Mouse (Mus musculus): Measurements from ENCODE around the gene Ifrd1. TPM values are rescaled to one million over a fixed set of nuclear protein-coding genes. Genes with fewer than 3 reads are reported as not detected.
A peak's percentile ranks its signal among the peaks of the same experiment; 100 is the strongest.

The Ifrd1 gene
- polyA plus RNA-seq, 1 experiment: not detected

DNA sequence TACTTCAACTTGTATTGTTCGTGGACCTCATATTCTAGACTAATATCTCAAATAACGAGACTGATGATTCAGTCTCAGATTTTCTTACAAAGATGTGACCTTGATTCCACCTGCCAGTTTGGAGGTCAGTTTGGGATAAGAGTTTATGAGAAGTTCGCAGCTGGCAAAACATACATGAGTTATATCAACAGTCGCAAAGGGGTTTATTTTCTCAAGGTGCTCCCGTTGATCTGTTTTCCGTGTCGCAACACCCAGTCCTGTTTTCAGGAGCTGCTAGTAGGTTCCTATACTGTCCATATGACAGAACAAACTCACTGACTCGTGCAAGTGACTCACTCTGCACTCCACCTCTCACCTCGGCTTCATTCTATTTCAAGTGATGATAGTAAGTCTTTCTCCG, 24.6 kb downstream of the Ifrd1 start:
- peak overlapping the region; percentile 74 for H3K27ac ChIP-seq (ENCODE audit: insufficient read depth, low read depth, low read length)
- peaks cover 2% of the 10 kb centered on the region for H3K4me1 ChIP-seq (ENCODE audit: control insufficient read depth, insufficient read depth, low read length)
- TF ChIP-seq POLR2A (IDR thresholded peaks at IDR 0.05; ENCODE audit: insufficient read depth, low read depth, low read length) (no peak), CTCF (IDR thresholded peaks at IDR 0.05; ENCODE audit: insufficient read depth, low read depth, low read length) (no peak)
- H3K4me3 ChIP-seq (ENCODE audit: insufficient read depth, low read depth, low read length): peak overlapping the region; percentile 54
- 34% methylated on average over 10 of the region's 10 CpGs for WGBS

DNA sequence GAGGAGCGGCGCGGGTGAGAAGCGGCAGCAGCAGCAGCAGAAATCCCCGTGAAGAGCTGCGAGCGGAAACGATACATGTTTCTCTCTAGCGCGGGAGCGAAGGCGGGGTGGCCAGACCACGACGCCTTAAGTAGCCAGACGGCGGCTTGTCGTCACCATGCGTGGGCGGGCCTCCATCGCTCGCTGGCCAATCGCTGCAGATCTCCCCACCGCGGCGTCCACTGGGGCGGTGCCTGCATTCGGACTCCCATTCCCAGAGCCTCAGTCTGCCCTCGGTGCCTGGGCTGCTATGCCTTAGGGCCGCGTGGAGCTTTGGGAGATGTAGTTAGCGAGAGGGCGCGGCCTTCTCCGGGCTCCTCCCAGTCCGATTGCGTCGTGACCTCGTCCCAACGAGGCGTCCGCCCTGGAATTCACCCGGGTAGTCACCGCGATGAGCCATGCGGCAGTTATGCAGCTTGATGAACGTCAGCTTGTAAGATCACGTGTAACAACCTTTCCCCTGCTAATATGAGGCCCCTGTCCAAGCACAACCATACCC, 25.2 kb downstream of the Ifrd1 start:
- under 1% methylated on average over 47 of the region's 47 CpGs for WGBS

DNA sequence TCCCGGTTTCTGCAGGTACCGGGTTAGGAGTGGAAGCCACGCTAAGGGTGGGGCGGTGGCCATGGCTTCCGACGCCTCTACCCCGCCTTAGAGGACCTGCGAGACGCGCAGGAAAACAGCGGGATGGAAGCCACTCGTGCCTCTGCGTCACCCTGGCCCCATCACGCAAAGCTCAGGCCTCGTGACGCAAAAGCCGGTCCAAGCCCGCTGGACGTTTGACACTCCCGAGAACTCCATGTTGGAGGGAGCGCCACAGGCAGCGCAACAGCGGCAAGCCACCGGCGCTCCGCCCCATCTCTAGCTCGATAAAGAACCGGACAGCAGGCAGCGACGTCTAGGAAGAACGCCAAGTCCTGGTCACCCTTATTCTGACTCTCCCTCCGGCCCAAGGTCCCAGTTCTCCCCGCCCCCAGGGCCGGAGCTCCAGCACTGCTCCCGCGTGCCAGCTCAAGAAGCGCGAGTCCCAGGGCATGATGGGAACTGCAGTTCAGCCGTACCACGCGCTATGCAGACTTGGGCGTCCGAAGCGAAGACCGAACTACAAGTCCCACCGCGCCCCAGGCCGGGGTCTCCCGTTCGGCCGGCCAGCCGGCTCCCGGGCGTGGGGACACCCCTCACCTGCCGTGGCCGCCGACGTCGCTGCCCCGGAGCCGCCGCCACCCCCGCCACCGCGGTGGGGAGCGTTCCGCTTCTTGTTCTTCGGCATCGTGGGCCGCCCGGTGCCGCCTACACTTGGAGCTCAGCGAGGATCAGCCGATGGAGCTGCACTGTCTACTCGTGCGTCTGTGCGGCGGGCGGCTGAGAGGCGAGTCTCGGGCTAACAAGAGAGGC, 25.8 kb downstream of the Ifrd1 start:
- TF ChIP-seq POLR2A (IDR thresholded peaks at IDR 0.05; ENCODE audit: insufficient read depth, low read depth, low read length) (no peak), CTCF (IDR thresholded peaks at IDR 0.05; ENCODE audit: insufficient read depth, low read depth, low read length) (no peak)
- Histone ChIP-seq H3K4me3 (ENCODE audit: insufficient read depth, low read depth, low read length) (peak overlapping the region; percentile 74), H3K4me1 (ENCODE audit: control insufficient read depth, insufficient read depth, low read length) (peaks cover 2% of the 10 kb centered on the region), H3K27ac (ENCODE audit: insufficient read depth, low read depth, low read length) (peak overlapping the region; percentile 83)
- WGBS: under 1% methylated on average over 81 of the region's 81 CpGs

More for the DNA sequence above, 25.2 kb downstream of the Ifrd1 start:
- H3K4me1 ChIP-seq (ENCODE audit: control insufficient read depth, insufficient read depth, low read length): peaks cover 2% of the 10 kb centered on the region
- TF ChIP-seq CTCF (IDR thresholded peaks at IDR 0.05; ENCODE audit: insufficient read depth, low read depth, low read length): no peak
- peak; percentile 97 for TF ChIP-seq POLR2A (IDR thresholded peaks at IDR 0.05; ENCODE audit: insufficient read depth, low read depth, low read length)
- peak overlapping the region; percentile 74 for H3K4me3 ChIP-seq (ENCODE audit: insufficient read depth, low read depth, low read length)
- peak overlapping the region; percentile 83 for H3K27ac ChIP-seq (ENCODE audit: insufficient read depth, low read depth, low read length)

DNA sequence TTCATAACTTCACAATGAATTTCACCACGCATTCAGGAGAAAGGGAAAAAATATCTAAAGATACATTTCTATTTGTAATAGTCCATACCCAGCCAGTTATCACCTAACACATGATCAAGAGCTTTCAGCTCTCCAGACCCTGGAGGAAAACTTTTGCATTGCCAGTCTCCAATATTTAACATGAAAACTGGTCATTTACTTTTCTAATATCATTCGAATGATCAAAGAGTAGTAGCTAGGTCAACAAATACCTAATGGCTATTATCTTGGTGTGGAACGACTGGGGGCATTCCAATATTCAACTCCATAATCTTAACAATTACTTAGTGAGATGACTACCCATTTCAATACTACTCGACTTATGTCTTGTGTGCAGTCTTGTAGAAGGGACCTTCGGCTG, 26.7 kb downstream of the Ifrd1 start:
- Histone ChIP-seq H3K27ac (ENCODE audit: insufficient read depth, low read depth, low read length) (no peak overlapping the region), H3K4me3 (ENCODE audit: insufficient read depth, low read depth, low read length) (no peak overlapping the region), H3K4me1 (ENCODE audit: control insufficient read depth, insufficient read depth, low read length) (peaks cover 2% of the 10 kb centered on the region)
- TF ChIP-seq POLR2A (IDR thresholded peaks at IDR 0.05; ENCODE audit: insufficient read depth, low read depth, low read length) (no peak), CTCF (IDR thresholded peaks at IDR 0.05; ENCODE audit: insufficient read depth, low read depth, low read length) (no peak)
- WGBS: 5% methylated on average over 5 of the region's 5 CpGs

DNA sequence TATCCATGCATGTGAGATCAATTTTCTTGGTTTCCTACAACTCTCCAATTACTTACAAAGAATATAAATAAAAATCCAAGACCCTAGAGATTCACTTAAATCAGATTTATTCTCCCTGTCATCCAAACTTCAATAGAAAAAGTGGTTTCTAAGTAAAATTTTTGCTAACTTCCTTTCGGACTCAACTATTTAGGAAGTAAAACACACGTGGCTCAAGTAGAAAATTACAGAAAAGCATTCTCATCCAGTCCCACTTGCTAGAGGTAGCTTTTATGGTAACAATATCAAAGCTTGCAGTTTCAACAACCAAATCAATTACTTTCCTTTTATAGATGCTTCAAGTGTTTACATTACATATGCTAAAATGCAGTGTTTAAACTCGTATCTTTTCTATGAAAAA, 27.4 kb downstream of the Ifrd1 start:
- Histone ChIP-seq H3K4me3 (ENCODE audit: insufficient read depth, low read depth, low read length) (no peak overlapping the region), H3K27ac (ENCODE audit: insufficient read depth, low read depth, low read length) (no peak overlapping the region), H3K4me1 (ENCODE audit: control insufficient read depth, insufficient read depth, low read length) (peaks cover 2% of the 10 kb centered on the region)
- WGBS: 15% methylated on average over 3 of the region's 3 CpGs
- TF ChIP-seq CTCF (IDR thresholded peaks at IDR 0.05; ENCODE audit: insufficient read depth, low read depth, low read length): no peak
- no peak for TF ChIP-seq POLR2A (IDR thresholded peaks at IDR 0.05; ENCODE audit: insufficient read depth, low read depth, low read length)

DNA sequence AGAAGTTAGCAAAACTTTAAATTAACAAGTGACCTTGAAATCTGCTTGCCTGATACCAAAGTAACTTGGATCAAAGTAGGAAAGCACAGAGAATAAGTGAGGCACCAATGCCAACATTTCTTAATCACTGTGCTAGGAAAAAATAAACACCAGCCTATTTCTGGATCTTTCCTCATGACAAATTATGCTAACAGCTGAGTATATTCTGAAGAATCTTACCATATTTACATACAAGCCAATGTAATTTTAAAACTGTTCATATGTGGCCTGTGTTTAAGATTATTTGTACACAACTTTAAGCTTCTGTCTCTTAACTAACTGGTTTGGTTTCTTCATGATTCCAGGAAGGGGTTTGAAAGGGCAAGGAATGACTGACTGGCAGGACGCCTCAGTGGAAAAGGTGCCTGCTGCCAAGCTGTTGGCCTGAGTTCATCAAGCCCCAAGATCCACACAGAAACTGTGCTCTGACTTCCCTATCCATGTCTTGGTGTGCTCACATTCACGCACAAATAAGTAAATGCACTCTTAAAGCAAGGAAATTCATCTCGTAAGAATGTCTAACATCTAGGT, 28.2 kb downstream of the Ifrd1 start:
- Histone ChIP-seq H3K4me3 (ENCODE audit: insufficient read depth, low read depth, low read length) (no peak overlapping the region), H3K27ac (ENCODE audit: insufficient read depth, low read depth, low read length) (no peak overlapping the region)

DNA sequence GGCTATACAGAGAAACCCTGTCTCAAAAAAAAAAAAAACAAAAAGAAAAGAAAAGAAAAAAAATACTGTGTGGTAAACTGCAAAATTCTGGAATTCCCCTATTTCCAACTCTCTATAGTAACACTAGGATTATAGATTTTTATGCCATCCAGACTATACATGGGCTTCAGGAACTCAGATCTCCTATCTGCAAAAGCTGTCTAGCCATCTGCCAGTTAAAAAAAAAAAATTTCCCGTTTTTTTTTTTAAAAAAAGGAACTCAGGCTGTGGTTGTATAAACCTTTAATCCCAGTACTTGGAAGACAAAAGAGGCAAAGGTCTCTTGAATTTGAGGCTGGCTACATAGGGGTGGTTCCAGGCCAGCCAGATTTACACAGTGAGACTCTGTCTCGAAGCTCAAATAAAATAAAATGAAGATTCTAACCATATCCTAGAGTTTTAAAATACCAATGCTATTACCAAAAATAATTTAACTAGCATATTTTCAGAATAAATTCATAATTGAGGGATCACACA, 29.8 kb downstream of the Ifrd1 start:
- TF ChIP-seq POLR2A (IDR thresholded peaks at IDR 0.05; ENCODE audit: insufficient read depth, low read depth, low read length): no peak
- no peak for TF ChIP-seq CTCF (IDR thresholded peaks at IDR 0.05; ENCODE audit: insufficient read depth, low read depth, low read length)

More for the DNA sequence above, 28.2 kb downstream of the Ifrd1 start:
- TF ChIP-seq POLR2A (IDR thresholded peaks at IDR 0.05; ENCODE audit: insufficient read depth, low read depth, low read length): no peak
- 19% methylated on average over 3 of the region's 3 CpGs for WGBS
- peaks cover 2% of the 10 kb centered on the region for H3K4me1 ChIP-seq (ENCODE audit: control insufficient read depth, insufficient read depth, low read length)

DNA sequence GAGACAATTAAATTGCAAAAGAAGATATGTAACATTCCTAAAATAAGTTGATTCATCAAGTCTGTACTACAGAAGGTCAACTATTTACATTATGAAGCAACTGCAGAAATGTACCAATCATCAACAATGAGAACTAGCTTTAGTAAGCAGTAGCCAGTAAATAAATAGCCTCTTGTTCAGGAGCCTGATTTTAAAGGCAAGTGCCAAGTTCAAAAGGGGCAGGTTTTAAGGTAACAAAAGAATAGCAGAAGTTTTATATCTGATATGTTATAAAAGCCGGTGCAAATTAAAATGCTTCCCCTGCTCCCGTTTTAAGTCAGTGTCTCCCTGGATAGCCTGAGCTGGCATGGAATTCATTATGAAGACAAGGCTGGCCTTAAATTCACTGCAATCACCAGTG, 30.5 kb downstream of the Ifrd1 start:
- 84% methylated on average over 2 of the region's 2 CpGs for WGBS
- no peak overlapping the region for H3K27ac ChIP-seq (ENCODE audit: insufficient read depth, low read depth, low read length)
- no peak overlapping the region for H3K4me3 ChIP-seq (ENCODE audit: insufficient read depth, low read depth, low read length)
- H3K4me1 ChIP-seq (ENCODE audit: control insufficient read depth, insufficient read depth, low read length): peaks cover 2% of the 10 kb centered on the region; the same call in 1 of the 2 replicates
- TF ChIP-seq CTCF (IDR thresholded peaks at IDR 0.05; ENCODE audit: insufficient read depth, low read depth, low read length) (no peak), POLR2A (IDR thresholded peaks at IDR 0.05; ENCODE audit: insufficient read depth, low read depth, low read length) (no peak)

More for the DNA sequence above, 29.8 kb downstream of the Ifrd1 start:
- WGBS: 34% methylated on average over 2 of the region's 2 CpGs
- Histone ChIP-seq H3K4me3 (ENCODE audit: insufficient read depth, low read depth, low read length) (no peak overlapping the region), H3K4me1 (ENCODE audit: control insufficient read depth, insufficient read depth, low read length) (peaks cover 2% of the 10 kb centered on the region; the same call in 1 of the 2 replicates), H3K27ac (ENCODE audit: insufficient read depth, low read depth, low read length) (no peak overlapping the region)

All from olfactory bulb, adult 2 months (tissue).